Comparison of ENCODE assay signal across 25 mouse cellular contexts in the genomic region with DNA sequence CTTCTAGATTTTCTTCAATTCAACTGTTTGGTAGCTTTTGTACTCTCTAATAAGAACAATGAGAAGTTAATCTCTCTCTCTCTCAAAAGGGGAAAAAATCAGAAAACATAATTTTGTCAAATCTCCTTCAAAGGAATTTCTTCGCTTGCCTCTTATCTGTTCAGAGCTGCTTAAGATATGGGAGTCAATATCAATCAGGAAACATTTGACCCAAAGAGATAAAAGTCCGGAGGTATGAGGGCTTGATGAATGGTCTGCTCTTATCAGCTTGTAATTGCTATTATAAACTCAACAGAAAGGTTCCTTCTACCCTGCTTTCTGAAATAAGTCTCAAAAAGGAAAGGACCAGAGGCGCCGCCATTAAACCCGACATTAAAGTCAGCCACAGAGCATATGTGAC.
DNase-seq lines count a peak whose midpoint lies in the region; ATAC-seq lines count a peak whose summit lies in the region.
"Had no signal": no experiment of that assay in that cellular context is flagged by ENCODE, and none has a peak within 500 bp of the region (broad histone marks: within the 10 kb centered on the region; RNA-seq: fewer than 3 reads in every experiment).

No protein-coding gene starts in this region.

- H3K27me3 ChIP-seq in heart, embryonic 11.5 days (ENCODE audit: control insufficient read depth, insufficient read depth, low read length): no peaks in the 10 kb centered on the region
- H3K27me3 ChIP-seq in liver, embryonic 13.5 days: no peaks in the 10 kb centered on the region
- H3K27me3 ChIP-seq in stomach, embryonic 15.5 days (replicated peaks): no peaks in the 10 kb centered on the region
- H3K27me3 ChIP-seq: embryonic facial prominence, embryonic 12.5 days; forebrain, embryonic 15.5 days; megakaryocyte, embryonic 14.5 days; midbrain, embryonic 15.5 days; neural tube, embryonic 15.5 days had no signal

- no peak for DNase-seq in heart, postnatal 14 days
- peak; percentile 13 for DNase-seq in c-Kit-negative CD71-positive TER-119-positive erythroid progenitor cells, embryonic 14.5 days (ENCODE audit: low read depth, low spot score)
- DNase-seq in liver, embryonic 13.5 days: no peak
- no peak for DNase-seq in cerebellum, adult 9-10 months
- DNase-seq in c-Kit-positive CD71-positive TER-119-positive erythroid progenitor cells, embryonic 14.5 days (ENCODE audit: low spot score): no peak
- DNase-seq: adrenal gland, postnatal 14 days; cerebellum, adult 18-20 months; gastrocnemius, postnatal 25 days; kidney, postnatal 36 days; left cerebral cortex, postnatal 4 days; lung, postnatal 14 days; right cerebral cortex, postnatal 25 days; thymus, postnatal 14 days had no signal

- no peaks in the 10 kb centered on the region for H3K36me3 ChIP-seq in heart, embryonic 11.5 days (ENCODE audit: control insufficient read depth, insufficient read depth, low read length)
- no peaks in the 10 kb centered on the region for H3K36me3 ChIP-seq in liver, embryonic 13.5 days
- no peaks in the 10 kb centered on the region for H3K36me3 ChIP-seq in stomach, embryonic 15.5 days
- H3K36me3 ChIP-seq: forebrain, embryonic 15.5 days; G1E; hindbrain, embryonic 10.5 days; midbrain, embryonic 15.5 days; neural tube, embryonic 15.5 days had no signal

- intact Hi-C loops in heart, postnatal 14 days (cut with DNase I): no loop called here

- H3K9me3 ChIP-seq in heart, embryonic 11.5 days (replicated peaks; ENCODE audit: control insufficient read depth, low read length): no peaks in the 10 kb centered on the region
- no peaks in the 10 kb centered on the region for H3K9me3 ChIP-seq in liver, embryonic 13.5 days (replicated peaks)
- no peaks in the 10 kb centered on the region for H3K9me3 ChIP-seq in stomach, embryonic 15.5 days
- H3K9me3 ChIP-seq: embryonic facial prominence, embryonic 12.5 days; forebrain, embryonic 15.5 days; hindbrain, embryonic 10.5 days; megakaryocyte, embryonic 14.5 days; midbrain, embryonic 15.5 days; neural tube, embryonic 15.5 days had no signal

- H3K4me2 ChIP-seq in heart, embryonic 11.5 days: no peak overlapping the region
- H3K4me2 ChIP-seq in liver, embryonic 13.5 days: peak overlapping the region; percentile 66
- no peak overlapping the region for H3K4me2 ChIP-seq in stomach, embryonic 15.5 days
- H3K4me2 ChIP-seq: embryonic facial prominence, embryonic 12.5 days; forebrain, embryonic 15.5 days; midbrain, embryonic 15.5 days; neural tube, embryonic 15.5 days had no signal

- no peak overlapping the region for H3K4me3 ChIP-seq in heart, embryonic 11.5 days (ENCODE audit: low read depth, low read length)
- peak overlapping the region; percentile 54; the same call in 1 of the 2 replicates for H3K4me3 ChIP-seq in liver, embryonic 13.5 days (replicated peaks)
- no peak overlapping the region for H3K4me3 ChIP-seq in stomach, embryonic 15.5 days (replicated peaks)
- H3K4me3 ChIP-seq: embryonic facial prominence, embryonic 12.5 days; forebrain, embryonic 15.5 days; hindbrain, embryonic 10.5 days; left cerebral cortex, adult 2 months; megakaryocyte, embryonic 14.5 days; midbrain, embryonic 15.5 days; myocyte; neural tube, embryonic 15.5 days had no signal

- no peak overlapping the region for H3K9ac ChIP-seq in heart, embryonic 11.5 days (ENCODE audit: low read depth, low read length)
- H3K9ac ChIP-seq in liver, embryonic 13.5 days: peak overlapping the region; percentile 14; the same call in 1 of the 2 replicates
- H3K9ac ChIP-seq in stomach, embryonic 15.5 days: no peak overlapping the region
- H3K9ac ChIP-seq: embryonic facial prominence, embryonic 12.5 days; forebrain, embryonic 15.5 days; midbrain, embryonic 15.5 days; neural tube, embryonic 15.5 days had no signal

- H3K27ac ChIP-seq in heart, embryonic 11.5 days (ENCODE audit: low read depth, low read length): peak overlapping the region; percentile 22; the same call in 1 of the 2 replicates
- H3K27ac ChIP-seq in liver, embryonic 13.5 days: peak overlapping the region; percentile 95; the same call in 1 of the 2 replicates
- H3K27ac ChIP-seq in stomach, embryonic 15.5 days: no peak overlapping the region
- H3K27ac ChIP-seq: embryonic facial prominence, embryonic 12.5 days; forebrain, embryonic 15.5 days; hindbrain, embryonic 10.5 days; hindbrain, postnatal 0 days; left cerebral cortex, adult 2 months; midbrain, embryonic 15.5 days; neural tube, embryonic 15.5 days had no signal

- no peak for ATAC-seq in heart, embryonic 11.5 days (replicated peaks; ENCODE audit: insufficient number of reproducible peaks, low FRiP score, low TSS enrichment)
- no peak for ATAC-seq in liver, embryonic 13.5 days (ENCODE audit: low read depth)
- peak; percentile 53; the same call in 1 of the 2 replicates for ATAC-seq in stomach, embryonic 15.5 days (ENCODE audit: insufficient read depth, low FRiP score, low read depth)
- ATAC-seq: forebrain, embryonic 15.5 days; hindbrain, postnatal 0 days; midbrain, embryonic 15.5 days had no signal

- 26% methylated on average over 5 of the region's 5 CpGs for WGBS in heart, embryonic 11.5 days (ENCODE audit: insufficient replicate concordance)
- 28% methylated on average over 5 of the region's 5 CpGs for WGBS in liver, embryonic 13.5 days (ENCODE audit: insufficient replicate concordance)
- WGBS in stomach, embryonic 15.5 days: 52% methylated on average over 5 of the region's 5 CpGs

- H3K4me1 ChIP-seq in heart, embryonic 11.5 days (ENCODE audit: control insufficient read depth, insufficient read depth, low read length): peaks cover 10% of the 10 kb centered on the region; the same call in 1 of the 2 replicates
- H3K4me1 ChIP-seq in liver, embryonic 13.5 days (replicated peaks): peaks cover 69% of the 10 kb centered on the region
- H3K4me1 ChIP-seq in stomach, embryonic 15.5 days: no peaks in the 10 kb centered on the region
- H3K4me1 ChIP-seq: embryonic facial prominence, embryonic 12.5 days had no signal
